Mouse (Mus musculus) bone marrow macrophage, adult 2 months (primary cell): ENCODE measurements around the gene Olfr482. TPM values are rescaled to one million over a fixed set of nuclear protein-coding genes. Genes with fewer than 3 reads are reported as not detected.

Source experiments
- H3K27ac ChIP-seq: 2 replicates; pipeline ENCODE4 v1.5.1; 2012; ENCODE audit warnings: low read depth, low read length; ENCODE audit not compliant: insufficient read depth
- H3K4me1 ChIP-seq: 2 replicates; pipeline ENCODE4 v1.6.1; 2012; ENCODE audit warnings: low read length; ENCODE audit not compliant: control insufficient read depth, insufficient read depth
- H3K4me3 ChIP-seq: 2 replicates; pipeline ENCODE4 v1.5.1; 2012; ENCODE audit warnings: mild to moderate bottlenecking, low read length, moderate library complexity; ENCODE audit not compliant: insufficient read depth
- CTCF ChIP-seq: IDR thresholded peaks from 2 replicates; pipeline ENCODE4 v1.5.1; 2012; ENCODE audit warnings: low read depth, mild to moderate bottlenecking, low read length, moderate library complexity
- POLR2A ChIP-seq: IDR thresholded peaks from 2 replicates; pipeline ENCODE4 v1.6.1; 2012; ENCODE audit warnings: mild to moderate bottlenecking, low read depth, low read length, borderline replicate concordance
- polyA plus RNA-seq: library from polyadenylated mRNA; stranded (reverse); fragments of >200 nt; gene quantifications from 2 replicates; pipeline ENCODE4 v1.2.4, GENCODE M21; 2012; ENCODE audit not compliant: missing spikeins, insufficient read depth, insufficient read length

The Olfr482 gene
- not detected in 2 replicates for polyA plus RNA-seq

- no peak within 1 kb of the TSS for H3K27ac ChIP-seq
Observed at GRCm38 (mm10) chr7:108097486-108097885, at the start of gene Olfr482. TSS of gene Olfr482 (minus strand) at chr7:108097586.

GRCm38 (mm10) chr7:108127349-108127748 lies 30.0 kb upstream of the Olfr482 start, which contains the start of gene Olfr484:
TSS of gene Olfr484 (minus strand) at chr7:108127449.
- Histone ChIP-seq H3K4me3 (no peak within 1 kb of the TSS), H3K27ac (no peak within 1 kb of the TSS), H3K4me1 (no peaks in the 10 kb centered on the region)
- TF ChIP-seq CTCF: no peak
- TF ChIP-seq POLR2A: no peak

More at GRCm38 (mm10) chr7:108097486-108097885, at the start of gene Olfr482:
- TF ChIP-seq CTCF: no peak
- no peak for TF ChIP-seq POLR2A
- Histone ChIP-seq H3K4me1 (no peaks in the 10 kb centered on the region), H3K4me3 (no peak within 1 kb of the TSS)

GRCm38 (mm10) chr7:108121416-108121815 lies 24.0 kb upstream of the Olfr482 start:
- no peaks in the 10 kb centered on the region for H3K4me1 ChIP-seq
- H3K4me3 ChIP-seq: no peak overlapping the region
- TF ChIP-seq CTCF: no peak
- TF ChIP-seq POLR2A: no peak
- H3K27ac ChIP-seq: no peak overlapping the region

- Histone ChIP-seq H3K4me1 (no peaks in the 10 kb centered on the region), H3K27ac (no peak overlapping the region), H3K4me3 (no peak overlapping the region)
- TF ChIP-seq POLR2A (no peak), CTCF (no peak)
Observed at GRCm38 (mm10) chr7:108120681-108121080, 23.3 kb upstream of the Olfr482 start.

DNA sequence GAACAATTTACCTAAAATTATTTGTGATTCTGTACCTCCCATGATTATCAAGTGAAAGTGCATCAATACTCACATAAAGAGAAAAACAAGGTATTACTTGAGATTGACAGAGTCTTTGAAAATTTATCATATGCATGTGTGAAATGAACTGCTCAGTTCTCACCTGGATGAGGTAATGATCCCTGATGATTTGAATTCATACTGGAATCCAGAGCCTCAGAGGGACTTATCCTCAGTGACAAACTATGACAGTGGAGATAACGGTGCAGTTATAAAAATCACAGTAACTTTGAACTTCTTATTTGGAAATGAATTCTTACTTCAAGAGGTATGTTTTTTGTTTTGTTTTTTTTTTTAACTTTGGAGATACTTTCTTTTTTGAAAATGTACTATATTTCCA lies 3.2 kb upstream of the Olfr482 start, which contains the start of gene Olfr483:
Gene Olfr483 (plus strand): TSS at position 301 of the 400 bp plus-strand sequence.
- Histone ChIP-seq H3K4me1 (no peaks in the 10 kb centered on the region), H3K27ac (no peak within 1 kb of the TSS), H3K4me3 (no peak within 1 kb of the TSS)
- TF ChIP-seq CTCF (no peak), POLR2A (no peak)

DNA sequence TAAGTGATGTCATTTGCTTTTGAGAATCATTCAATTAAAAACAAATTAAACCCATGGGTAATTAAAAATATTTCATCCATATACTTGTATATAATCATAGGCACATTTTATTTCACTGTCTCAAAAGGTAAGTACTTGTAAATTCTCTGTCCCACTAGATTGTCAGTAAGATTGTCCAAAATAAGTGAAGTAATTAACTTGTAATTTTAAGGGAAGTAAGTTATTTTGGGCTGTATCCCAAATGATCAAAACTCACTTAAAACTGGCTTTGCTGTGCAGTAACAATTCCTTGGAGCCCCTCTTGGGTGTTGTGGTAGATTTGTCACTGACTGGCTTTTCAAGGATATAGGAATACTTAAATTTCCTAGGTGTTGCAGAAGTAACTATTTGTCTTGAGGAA lies 17.8 kb downstream of the Olfr482 start, which contains the start of gene Olfr481:
Gene Olfr481 (plus strand): TSS at position 301 of the 400 bp plus-strand sequence.
- no peak within 1 kb of the TSS for H3K27ac ChIP-seq
- H3K4me1 ChIP-seq: no peaks in the 10 kb centered on the region
- H3K4me3 ChIP-seq: no peak within 1 kb of the TSS
- TF ChIP-seq CTCF (no peak), POLR2A (no peak)

GRCm38 (mm10) chr7:108067246-108067645 lies 30.1 kb downstream of the Olfr482 start, which contains the start of gene Olfr480:
TSS of gene Olfr480 (minus strand) at chr7:108067346.
- Histone ChIP-seq H3K27ac (no peak within 1 kb of the TSS), H3K4me1 (no peaks in the 10 kb centered on the region), H3K4me3 (no peak within 1 kb of the TSS)
- TF ChIP-seq CTCF: no peak
- no peak for TF ChIP-seq POLR2A

GRCm38 (mm10) chr7:108050393-108050792 lies 47.0 kb downstream of the Olfr482 start, which contains the start of gene Olfr479:
TSS of gene Olfr479 (plus strand) at chr7:108050693.
- TF ChIP-seq POLR2A: no peak
- H3K4me1 ChIP-seq: no peaks in the 10 kb centered on the region
- H3K27ac ChIP-seq: no peak within 1 kb of the TSS
- no peak within 1 kb of the TSS for H3K4me3 ChIP-seq

Other genes starting within 250 kb of the Olfr482 start
- gene Olfr472, start 199.7 kb downstream of the Olfr482 start, polyA plus RNA-seq: not detected in 2 replicates
- not detected in 2 replicates for gene Olfr473, start 167.1 kb downstream of the Olfr482 start, polyA plus RNA-seq
- not detected in 2 replicates for gene Olfr474, start 142.9 kb downstream of the Olfr482 start, polyA plus RNA-seq
- gene Olfr476, start 132.8 kb downstream of the Olfr482 start, polyA plus RNA-seq: not detected in 2 replicates
- 0.29 TPM in 1 of 2 replicates, not detected in the other for gene Olfr477, start 110.9 kb downstream of the Olfr482 start, polyA plus RNA-seq
- not detected in 2 replicates for gene Olfr478, start 63.6 kb downstream of the Olfr482 start, polyA plus RNA-seq
- gene Olfr479, start 46.9 kb downstream of the Olfr482 start, polyA plus RNA-seq: not detected in 2 replicates
- gene Olfr480, start 30.2 kb downstream of the Olfr482 start, polyA plus RNA-seq: not detected in 2 replicates
- 0.31 TPM in 1 of 2 replicates, not detected in the other for gene Olfr481, start 17.7 kb downstream of the Olfr482 start, polyA plus RNA-seq
- not detected in 2 replicates for gene Olfr483, start 3.3 kb upstream of the Olfr482 start, polyA plus RNA-seq
- not detected in 2 replicates for gene Olfr484, start 29.9 kb upstream of the Olfr482 start, polyA plus RNA-seq
- gene Olfr485, start 62.3 kb upstream of the Olfr482 start, polyA plus RNA-seq: not detected in 2 replicates
- not detected in 2 replicates for gene Olfr486, start 75.2 kb upstream of the Olfr482 start, polyA plus RNA-seq
- gene Olfr487, start 117.0 kb upstream of the Olfr482 start, polyA plus RNA-seq: not detected in 2 replicates
- gene Olfr488, start 160.8 kb upstream of the Olfr482 start, polyA plus RNA-seq: not detected in 2 replicates
- gene Olfr490, start 191.3 kb upstream of the Olfr482 start, polyA plus RNA-seq: not detected in 2 replicates
- 0.87 TPM in 1 of 2 replicates, not detected in the other for gene Olfr491, start 215.9 kb upstream of the Olfr482 start, polyA plus RNA-seq
- not detected in 2 replicates for gene Olfr492, start 226.1 kb upstream of the Olfr482 start, polyA plus RNA-seq
- not detected in 2 replicates for gene Olfr493, start 249.4 kb upstream of the Olfr482 start, polyA plus RNA-seq